17 mouse cellular contexts compared by ENCODE assay signal in the genomic region with DNA sequence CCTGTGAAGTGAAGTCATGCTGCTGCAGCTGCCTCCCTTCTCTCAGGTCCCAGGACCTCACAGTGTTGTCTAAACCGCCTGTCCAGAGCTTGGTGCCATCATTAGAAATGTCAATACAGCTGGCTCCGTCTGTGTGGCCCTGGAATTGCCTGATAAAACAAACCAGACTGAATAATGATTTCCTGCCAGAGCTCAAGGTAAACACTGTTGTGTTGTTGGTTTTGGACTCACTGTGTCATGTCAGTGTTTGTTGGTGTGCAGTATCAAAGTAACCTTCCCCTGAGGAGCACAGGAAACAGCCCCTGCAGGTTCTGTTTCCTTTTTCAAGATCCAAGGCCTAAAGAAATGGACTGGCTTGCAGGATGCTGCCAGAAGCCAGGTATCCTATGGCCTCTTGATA.
DNase-seq lines count a peak whose midpoint lies in the region; ATAC-seq lines count a peak whose summit lies in the region.
"Had no signal": no experiment of that assay in that cellular context is flagged by ENCODE, and none has a peak within 500 bp of the region (broad histone marks: within the 10 kb centered on the region; RNA-seq: fewer than 3 reads in every experiment).

No protein-coding gene starts in this region.

- no peak overlapping the region for H3K4me2 ChIP-seq in heart, embryonic 16.5 days (ENCODE audit: low read depth, low read length)
- no peak overlapping the region for H3K4me2 ChIP-seq in liver, embryonic 12.5 days
- no peak overlapping the region for H3K4me2 ChIP-seq in forebrain, embryonic 15.5 days (replicated peaks)
- H3K4me2 ChIP-seq: hindbrain, embryonic 14.5 days; limb, embryonic 13.5 days; midbrain, embryonic 11.5 days had no signal

- 49% methylated on average over 2 of the region's 2 CpGs for WGBS in heart, embryonic 16.5 days
- WGBS in liver, embryonic 12.5 days (ENCODE audit: insufficient replicate concordance) = 43% methylated on average over 2 of the region's 2 CpGs
- WGBS in forebrain, embryonic 15.5 days = 76% methylated on average over 2 of the region's 2 CpGs

- H3K27ac ChIP-seq in heart, embryonic 16.5 days (ENCODE audit: low read length) = no peak overlapping the region
- 0 out of 2 replicates have a peak overlapping the region, but pooled peaks have one; percentile 1 for H3K27ac ChIP-seq in liver, embryonic 12.5 days
- no peak overlapping the region; the same call in 1 of the 2 replicates for H3K27ac ChIP-seq in forebrain, embryonic 15.5 days (replicated peaks)
- H3K27ac ChIP-seq: embryonic facial prominence, embryonic 10.5 days; hindbrain, embryonic 14.5 days; limb, embryonic 13.5 days had no signal

- H3K4me3 ChIP-seq in heart, embryonic 16.5 days (ENCODE audit: low read length) = no peak overlapping the region
- no peak overlapping the region for H3K4me3 ChIP-seq in liver, embryonic 12.5 days
- H3K4me3 ChIP-seq in forebrain, embryonic 15.5 days = no peak overlapping the region
- H3K4me3 ChIP-seq: embryonic facial prominence, embryonic 10.5 days; limb, embryonic 13.5 days had no signal

- peaks cover 4% of the 10 kb centered on the region; the same call in 1 of the 2 replicates for H3K36me3 ChIP-seq in heart, embryonic 16.5 days (ENCODE audit: control insufficient read depth, insufficient read depth)
- peaks cover 73% of the 10 kb centered on the region for H3K36me3 ChIP-seq in liver, embryonic 12.5 days
- H3K36me3 ChIP-seq in forebrain, embryonic 15.5 days = peaks cover 53% of the 10 kb centered on the region

- ATAC-seq in heart, embryonic 16.5 days (replicated peaks; ENCODE audit: extremely low read depth, insufficient read depth, low FRiP score) = peak; percentile 72
- peak; percentile 66 for ATAC-seq in liver, embryonic 12.5 days
- no peak for ATAC-seq in forebrain, embryonic 15.5 days (replicated peaks)
- ATAC-seq: activated CD4-positive, CD25-positive, alpha-beta regulatory T cell, adult 4 months had no signal

- DNase-seq in heart, postnatal 36 days = no peak
- peak; percentile 14 for DNase-seq in embryo, embryonic 11 days
- DNase-seq in lung, postnatal 14 days = peak; percentile 19
- no peak for DNase-seq in left cerebral cortex, postnatal 14 days (ENCODE audit: low spot score in 2 of 2)
- DNase-seq in ovary, postnatal 36 days (ENCODE audit: low spot score) = no peak
- DNase-seq: cerebellum, adult 8-10 months; gastrocnemius, postnatal 25 days; kidney, adult 9 months; right cerebral cortex, postnatal 14 days had no signal

- H3K27me3 ChIP-seq in heart, embryonic 16.5 days (ENCODE audit: control insufficient read depth, insufficient read depth, low read length) = no peaks in the 10 kb centered on the region
- no peaks in the 10 kb centered on the region for H3K27me3 ChIP-seq in liver, embryonic 12.5 days (replicated peaks)
- no peaks in the 10 kb centered on the region for H3K27me3 ChIP-seq in forebrain, embryonic 15.5 days
- H3K27me3 ChIP-seq: limb, embryonic 13.5 days had no signal

- H3K9me3 ChIP-seq in heart, embryonic 16.5 days (replicated peaks; ENCODE audit: control insufficient read depth, low read length) = no peaks in the 10 kb centered on the region
- no peaks in the 10 kb centered on the region for H3K9me3 ChIP-seq in liver, embryonic 12.5 days (replicated peaks)
- H3K9me3 ChIP-seq in forebrain, embryonic 15.5 days = no peaks in the 10 kb centered on the region
- H3K9me3 ChIP-seq: embryonic facial prominence, embryonic 10.5 days; limb, embryonic 13.5 days had no signal

- no peak overlapping the region for H3K9ac ChIP-seq in heart, embryonic 16.5 days (ENCODE audit: low read length)
- H3K9ac ChIP-seq in liver, embryonic 12.5 days = no peak overlapping the region
- no peak overlapping the region for H3K9ac ChIP-seq in forebrain, embryonic 15.5 days (replicated peaks)
- H3K9ac ChIP-seq: hindbrain, embryonic 14.5 days; limb, embryonic 13.5 days had no signal

- intact Hi-C loops in heart, postnatal 36 days (cut with DNase I) = no loop called here
- intact Hi-C loops in left cerebral cortex, postnatal 14 days (cut with DNase I) = no loop called here

- peaks cover 6% of the 10 kb centered on the region for H3K4me1 ChIP-seq in heart, embryonic 16.5 days (ENCODE audit: control insufficient read depth, insufficient read depth, low read length)
- peaks cover 8% of the 10 kb centered on the region; the same call in 1 of the 2 replicates for H3K4me1 ChIP-seq in liver, embryonic 12.5 days
- H3K4me1 ChIP-seq in forebrain, embryonic 15.5 days = no peaks in the 10 kb centered on the region
- H3K4me1 ChIP-seq: limb, embryonic 13.5 days had no signal

Comparison
In these comparisons a context has a peak if more than half of its experiments do, and no peak if none do; other contexts are left out.
1. DNase-seq: peak in embryo, embryonic 11 days (single experiment) and lung, postnatal 14 days (single experiment); none in heart, postnatal 36 days (0 of 2), left cerebral cortex, postnatal 14 days (0 of 2) and ovary, postnatal 36 days (single experiment).